Mouse (Mus musculus) forebrain, embryonic 14.5 days (tissue): ENCODE measurements at regions not wholly inside any gene's neighbourhood (a gene's known extent, or its start where the extent isn't known, plus 50 kb on each side); places are given as distances from the start of the nearest gene placed in this dataset.

Experiments used
- ATAC-seq: fragments of 200-750 bp; cut with Nextera tagmentation; 2 replicates; pipeline ENCODE4 v1.8.0; 2017; ENCODE audit warnings: mild to moderate bottlenecking, moderate library complexity
- DNase-seq: peaks from one replicate; pipeline ENCODE4 v3.0.0-alpha.2; 2015; ENCODE audit warnings: low spot score
- H3K27ac ChIP-seq: fragments of 300-500 bp; sonication (generic); 2 replicates; pipeline ENCODE4 v1.5.1; 2014; ENCODE audit warnings: low read depth, mild to moderate bottlenecking, control low read depth, low read length, moderate library complexity
- H3K27me3 ChIP-seq: fragments of 300-500 bp; sonication (generic); replicated peaks from 2 replicates; pipeline ENCODE4 v1.6.1; 2014; ENCODE audit warnings: low read length, control low read depth, mixed read lengths; ENCODE audit not compliant: control insufficient read depth, insufficient read depth
- H3K36me3 ChIP-seq: fragments of 300-500 bp; sonication (generic); 2 replicates; pipeline ENCODE4 v1.6.1; 2014; ENCODE audit warnings: low read length, control low read depth; ENCODE audit not compliant: control insufficient read depth, insufficient read depth
- H3K4me1 ChIP-seq: fragments of 300-500 bp; sonication (generic); 2 replicates; pipeline ENCODE4 v1.6.1; 2014; ENCODE audit warnings: antibody characterized with exemption, low read length, control low read depth; ENCODE audit not compliant: control insufficient read depth, insufficient read depth
- H3K4me2 ChIP-seq: fragments of 300-500 bp; sonication (generic); 2 replicates; pipeline ENCODE4 v1.6.1; 2014; ENCODE audit warnings: mild to moderate bottlenecking, control low read depth, low read length
- H3K4me3 ChIP-seq: fragments of 300-500 bp; sonication (generic); 2 replicates; pipeline ENCODE4 v1.5.1; 2014; ENCODE audit warnings: low read depth, low read length, control low read depth
- H3K9ac ChIP-seq: fragments of 300-500 bp; sonication (generic); 2 replicates; pipeline ENCODE4 v1.6.1; 2014; ENCODE audit warnings: mild to moderate bottlenecking, low read length, control low read depth, moderate library complexity
- H3K9me3 ChIP-seq: fragments of 300-500 bp; sonication (generic); replicated peaks from 2 replicates; pipeline ENCODE4 v1.6.1; 2016; ENCODE audit warnings: low read length, control low read depth, mixed read lengths; ENCODE audit not compliant: control insufficient read depth
- WGBS: fragments of 180-500 bp; shearing (Covaris S2); extraction: QIAGEN DNeasy Blood & Tissue Kit; methylation state at CpG from one replicate; pipeline ENCODE4 v1.1.7; 2014; 5-methylcytosine and 5-hydroxymethylcytosine counted together

GRCm38 (mm10) chr12:6930726-6931125, 1046.7 kb upstream of the Apob start:
- H3K4me3 ChIP-seq = no peak overlapping the region
- no peak for DNase-seq
- no peak for ATAC-seq
- H3K27me3 ChIP-seq = no peaks in the 10 kb centered on the region
- H3K27ac ChIP-seq = no peak overlapping the region
- 61% methylated on average over 5 of the region's 5 CpGs for WGBS
- H3K9me3 ChIP-seq = no peaks in the 10 kb centered on the region
- H3K4me2 ChIP-seq = no peak overlapping the region
- H3K4me1 ChIP-seq = no peaks in the 10 kb centered on the region
- no peak overlapping the region for H3K9ac ChIP-seq
- H3K36me3 ChIP-seq = no peaks in the 10 kb centered on the region

GRCm38 (mm10) chr12:6956638-6957037, 1020.8 kb upstream of the Apob start:
- H3K36me3 ChIP-seq = no peaks in the 10 kb centered on the region
- no peak overlapping the region for H3K4me2 ChIP-seq
- no peaks in the 10 kb centered on the region for H3K9me3 ChIP-seq
- no peak for ATAC-seq
- H3K4me1 ChIP-seq = no peaks in the 10 kb centered on the region
- DNase-seq = no peak
- H3K4me3 ChIP-seq = no peak overlapping the region
- no peak overlapping the region for H3K27ac ChIP-seq
- no peak overlapping the region for H3K9ac ChIP-seq
- 81% methylated on average over 3 of the region's 3 CpGs for WGBS
- no peaks in the 10 kb centered on the region for H3K27me3 ChIP-seq

GRCm38 (mm10) chr12:6984664-6985063, 992.8 kb upstream of the Apob start:
- DNase-seq (no peak), ATAC-seq (no peak)
- Histone ChIP-seq H3K36me3 (no peaks in the 10 kb centered on the region), H3K4me2 (no peak overlapping the region), H3K27me3 (no peaks in the 10 kb centered on the region), H3K9ac (no peak overlapping the region), H3K27ac (no peak overlapping the region), H3K9me3 (no peaks in the 10 kb centered on the region), H3K4me3 (no peak overlapping the region), H3K4me1 (no peaks in the 10 kb centered on the region)
- 75% methylated on average over 4 of the region's 4 CpGs for WGBS

GRCm38 (mm10) chr12:7028447-7028846, 949.0 kb upstream of the Apob start:
- Histone ChIP-seq H3K9me3 (no peaks in the 10 kb centered on the region), H3K27ac (no peak overlapping the region), H3K4me3 (no peak overlapping the region), H3K4me1 (peaks cover 9% of the 10 kb centered on the region), H3K9ac (no peak overlapping the region), H3K4me2 (no peak overlapping the region), H3K27me3 (no peaks in the 10 kb centered on the region), H3K36me3 (no peaks in the 10 kb centered on the region)
- ATAC-seq = peak; percentile 66; the same call in 1 of the 2 replicates
- WGBS = 60% methylated on average over 4 of the region's 4 CpGs
- peak; percentile 56 for DNase-seq

GRCm38 (mm10) chr12:7029396-7030065, 947.9 kb upstream of the Apob start:
- ATAC-seq (peak; percentile 78), DNase-seq (peak; percentile 46)
- 3% methylated on average over 4 of the region's 4 CpGs for WGBS
- Histone ChIP-seq H3K4me1 (peaks cover 9% of the 10 kb centered on the region), H3K4me2 (no peak overlapping the region), H3K9ac (no peak overlapping the region), H3K27ac (no peak overlapping the region), H3K9me3 (no peaks in the 10 kb centered on the region), H3K27me3 (no peaks in the 10 kb centered on the region), H3K36me3 (no peaks in the 10 kb centered on the region), H3K4me3 (no peak overlapping the region)

- no peaks in the 10 kb centered on the region for H3K36me3 ChIP-seq
- no peaks in the 10 kb centered on the region for H3K27me3 ChIP-seq
- ATAC-seq (no peak), DNase-seq (peak; percentile 65)
- no peak overlapping the region for H3K9ac ChIP-seq
- no peaks in the 10 kb centered on the region for H3K9me3 ChIP-seq
- no peaks in the 10 kb centered on the region for H3K4me1 ChIP-seq
- H3K4me3 ChIP-seq = no peak overlapping the region
- WGBS = 82% methylated on average over 3 of the region's 3 CpGs
- H3K4me2 ChIP-seq = no peak overlapping the region
- no peak overlapping the region for H3K27ac ChIP-seq
Observed at GRCm38 (mm10) chr12:7050791-7051190, 926.7 kb upstream of the Apob start.

GRCm38 (mm10) chr12:7054575-7054974, 922.9 kb upstream of the Apob start:
- Histone ChIP-seq H3K9me3 (no peaks in the 10 kb centered on the region), H3K9ac (no peak overlapping the region), H3K27ac (no peak overlapping the region), H3K4me1 (no peaks in the 10 kb centered on the region), H3K27me3 (no peaks in the 10 kb centered on the region), H3K4me3 (no peak overlapping the region), H3K4me2 (no peak overlapping the region), H3K36me3 (no peaks in the 10 kb centered on the region)
- WGBS = 79% methylated on average over 2 of the region's 2 CpGs
- DNase-seq = peak; percentile 23
- no peak for ATAC-seq

- no peaks in the 10 kb centered on the region for H3K36me3 ChIP-seq
- no peaks in the 10 kb centered on the region for H3K4me1 ChIP-seq
- H3K4me2 ChIP-seq = no peak overlapping the region
- no peak overlapping the region for H3K27ac ChIP-seq
- H3K4me3 ChIP-seq = no peak overlapping the region
- H3K9me3 ChIP-seq = no peaks in the 10 kb centered on the region
- H3K9ac ChIP-seq = no peak overlapping the region
- peak; percentile 10 for DNase-seq
- ATAC-seq = no peak
- WGBS = 83% methylated on average over 4 of the region's 4 CpGs
- no peaks in the 10 kb centered on the region for H3K27me3 ChIP-seq
Observed at GRCm38 (mm10) chr12:7094582-7094981, 882.9 kb upstream of the Apob start.

GRCm38 (mm10) chr12:7095440-7095839, 882.0 kb upstream of the Apob start:
- no peak overlapping the region for H3K4me3 ChIP-seq
- ATAC-seq (no peak; the same call in 1 of the 2 replicates), DNase-seq (peak; percentile 11)
- no peaks in the 10 kb centered on the region for H3K36me3 ChIP-seq
- H3K9me3 ChIP-seq = no peaks in the 10 kb centered on the region
- H3K4me1 ChIP-seq = no peaks in the 10 kb centered on the region
- H3K9ac ChIP-seq = no peak overlapping the region
- H3K27me3 ChIP-seq = no peaks in the 10 kb centered on the region
- no peak overlapping the region for H3K27ac ChIP-seq
- 10% methylated on average over 1 of the region's 1 CpGs for whole genome bisulfite sequencing
- H3K4me2 ChIP-seq = no peak overlapping the region
